Mouse (Mus musculus) splenic B cell, adult 2 months (primary cell): Measurements from ENCODE around the gene Pip4k2b.
A peak's percentile ranks its signal among the peaks of the same experiment; 100 is the strongest.
"Not testable (repeated sequence)": the region's sequence is repeated elsewhere in the genome, so short reads cannot be mapped to it uniquely, and the experiment has no call there.

Source experiments
- DNase-seq: peaks from one replicate; pipeline ENCODE4 v3.0.0-alpha.2; 2011; ENCODE audit warnings: low read depth, low spot score
- H3K27me3 ChIP-seq: 2 replicates; pipeline ENCODE4 v1.6.1; 2012; ENCODE audit warnings: mild to moderate bottlenecking, low read length, moderate library complexity, mixed read lengths; ENCODE audit not compliant: control insufficient read depth, poor library complexity, insufficient read depth, severe bottlenecking
- H3K36me3 ChIP-seq: 2 replicates; pipeline ENCODE4 v1.6.1; 2012; ENCODE audit warnings: mild to moderate bottlenecking, low read length, moderate library complexity, mixed read lengths; ENCODE audit not compliant: control insufficient read depth, poor library complexity, insufficient read depth, severe bottlenecking

Gene Pip4k2b

DNA sequence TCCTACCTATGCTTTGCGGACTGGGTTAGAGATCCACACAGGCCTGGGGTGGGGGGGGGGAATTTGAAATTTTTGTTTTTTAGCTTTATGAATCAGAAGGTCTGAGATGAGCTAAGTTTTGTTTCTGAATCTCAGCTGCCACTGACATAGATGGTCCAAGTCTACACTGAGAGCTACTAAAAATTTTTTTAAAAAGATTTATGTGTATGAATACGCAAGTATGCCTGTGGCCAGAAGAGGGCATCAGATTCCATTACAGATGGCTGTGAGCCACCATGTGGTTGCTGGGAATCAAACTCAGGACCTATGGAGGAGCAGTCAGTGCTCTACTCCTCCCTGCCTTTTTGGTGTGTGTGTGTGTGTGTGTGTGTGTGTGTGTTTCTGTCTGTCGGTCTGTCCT is 30.1 kb downstream of the Pip4k2b start:
- Histone ChIP-seq H3K27me3 (no peaks in the 10 kb centered on the region), H3K36me3 (peaks cover 4% of the 10 kb centered on the region; the same call in 1 of the 2 replicates)
- no peak for DNase-seq

DNA sequence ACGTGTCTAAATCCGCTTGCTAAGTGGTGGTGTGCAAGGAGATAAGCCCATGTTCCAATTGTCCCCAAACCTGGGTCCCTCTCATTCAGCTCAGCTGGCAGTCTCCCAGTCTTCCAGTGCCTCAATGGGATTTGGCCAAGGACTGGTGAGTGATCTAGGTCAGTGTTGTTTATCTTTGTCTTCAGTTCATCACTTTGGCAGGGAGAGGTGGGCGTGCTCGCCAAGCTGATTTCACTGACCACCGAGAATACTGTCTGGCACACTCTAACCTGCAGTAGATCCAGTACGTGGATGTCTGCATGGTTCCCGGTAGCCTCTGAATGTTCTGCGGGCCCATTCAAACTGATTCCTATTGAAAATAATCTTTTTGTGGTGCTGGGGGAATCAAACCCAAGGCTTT is 30.6 kb downstream of the Pip4k2b start:
- no peak for DNase-seq
- H3K36me3 ChIP-seq: peaks cover 5% of the 10 kb centered on the region; the same call in 1 of the 2 replicates
- no peaks in the 10 kb centered on the region for H3K27me3 ChIP-seq

DNA sequence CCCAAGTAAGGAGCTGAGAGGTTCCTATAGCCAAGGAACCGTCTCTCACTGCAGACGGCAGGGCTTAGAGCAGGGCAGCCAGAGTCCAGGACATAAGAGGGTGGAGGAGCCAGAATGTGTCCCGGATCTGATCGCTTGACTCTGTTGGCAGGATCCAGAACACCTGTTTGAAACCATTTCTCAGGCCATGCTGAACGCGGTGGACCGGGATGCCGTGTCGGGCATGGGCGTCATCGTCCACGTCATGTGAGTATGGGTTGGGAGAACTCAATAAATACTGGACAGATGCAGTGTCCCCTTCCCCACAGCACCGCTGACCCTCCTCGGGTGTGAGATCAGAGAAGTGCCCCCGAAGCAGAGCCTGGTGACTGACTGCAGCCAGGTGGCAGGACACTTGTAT is 32.2 kb downstream of the Pip4k2b start:
- H3K36me3 ChIP-seq: peaks cover 9% of the 10 kb centered on the region
- no peaks in the 10 kb centered on the region for H3K27me3 ChIP-seq
- DNase-seq: no peak

DNA sequence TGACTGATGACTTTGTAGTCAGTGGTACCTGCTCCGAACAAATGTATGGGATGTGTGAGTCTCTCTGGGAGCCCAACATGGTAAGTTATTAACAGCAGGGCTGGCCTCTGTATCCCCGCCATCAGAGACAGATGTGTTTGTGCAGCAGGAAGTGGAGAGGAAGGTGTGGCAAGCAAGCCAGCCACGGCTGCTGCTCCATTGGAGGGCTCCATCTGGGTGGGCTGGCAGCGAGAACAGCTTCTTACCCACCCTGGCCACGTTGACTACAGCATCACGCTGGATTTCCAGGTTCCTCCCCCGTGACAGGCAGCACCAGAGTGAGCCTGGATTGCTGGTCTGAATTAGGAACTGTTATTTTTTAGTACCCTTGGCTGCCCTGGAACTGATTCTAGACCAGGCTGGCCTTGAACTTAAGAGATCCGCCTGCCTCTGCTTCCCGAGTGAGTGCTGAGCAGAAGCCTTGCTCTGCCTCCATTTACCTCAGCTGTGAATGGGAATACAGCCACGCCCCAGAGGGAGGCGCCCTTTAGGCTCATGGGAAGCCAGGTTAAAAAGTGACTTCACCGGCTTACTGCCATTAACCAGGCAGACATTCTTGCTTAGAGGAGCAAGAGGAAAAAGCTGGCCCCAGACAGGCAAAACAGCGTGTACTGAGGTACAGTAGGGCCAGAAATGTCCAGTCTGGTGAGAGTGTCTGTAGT is 33.2 kb downstream of the Pip4k2b start:
- peaks cover 10% of the 10 kb centered on the region for H3K36me3 ChIP-seq
- no peaks in the 10 kb centered on the region for H3K27me3 ChIP-seq
- no peak for DNase-seq

DNA sequence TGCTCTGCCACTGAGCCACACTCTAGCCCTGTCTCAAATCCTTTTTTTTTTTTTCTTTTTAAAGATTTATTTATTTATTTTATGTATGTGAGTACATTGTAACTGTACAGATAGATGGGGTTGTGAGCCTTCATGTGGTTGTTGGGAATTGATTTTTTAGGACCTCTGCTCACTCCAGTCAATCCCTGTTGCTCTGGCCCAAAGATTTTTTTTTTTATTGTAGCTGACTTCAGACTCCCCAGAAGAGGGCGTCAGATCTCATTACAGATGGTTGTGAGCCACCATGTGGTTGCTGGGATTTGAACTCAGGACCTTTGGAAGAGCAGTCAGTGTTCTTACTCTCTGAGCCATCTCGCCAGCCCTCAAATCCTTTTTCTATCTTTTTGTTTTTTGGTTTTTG is 34.4 kb downstream of the Pip4k2b start:
- DNase-seq, H3K27me3 ChIP-seq: not testable (repeated sequence)
- H3K36me3 ChIP-seq: peaks cover 12% of the 10 kb centered on the region

- Histone ChIP-seq H3K27me3 (0 out of 2 replicates have a peak, but pooled peaks cover 2% of the 10 kb centered on the region), H3K36me3 (peaks cover 5% of the 10 kb centered on the region)
- DNase-seq: peak; percentile 100
These were observed 41.3 kb downstream of the Pip4k2b start, which contains the start of gene Psmb3 for GRCm38 (mm10) chr11:97703039-97703826. Gene Psmb3, plus strand, starts transcription at chr11:97703399.

GRCm38 (mm10) chr11:97702393-97702745 is 42.1 kb downstream of the Pip4k2b start:
- DNase-seq: peak; percentile 95
- Histone ChIP-seq H3K27me3 (0 out of 2 replicates have a peak, but pooled peaks cover 2% of the 10 kb centered on the region), H3K36me3 (peaks cover 3% of the 10 kb centered on the region; the same call in 1 of the 2 replicates)

- peak; percentile 24 for DNase-seq
- Histone ChIP-seq H3K36me3 (peaks cover 2% of the 10 kb centered on the region; the same call in 1 of the 2 replicates), H3K27me3 (0 out of 2 replicates have a peak, but pooled peaks cover 2% of the 10 kb centered on the region)
These were observed 42.7 kb downstream of the Pip4k2b start for GRCm38 (mm10) chr11:97701581-97702392.

GRCm38 (mm10) chr11:97700746-97701580 is 43.5 kb downstream of the Pip4k2b start:
- DNase-seq: peak; percentile 18
- H3K27me3 ChIP-seq: 0 out of 2 replicates have a peak, but pooled peaks cover 2% of the 10 kb centered on the region
- H3K36me3 ChIP-seq: peaks cover under 1% of the 10 kb centered on the region; the same call in 1 of the 2 replicates

DNA sequence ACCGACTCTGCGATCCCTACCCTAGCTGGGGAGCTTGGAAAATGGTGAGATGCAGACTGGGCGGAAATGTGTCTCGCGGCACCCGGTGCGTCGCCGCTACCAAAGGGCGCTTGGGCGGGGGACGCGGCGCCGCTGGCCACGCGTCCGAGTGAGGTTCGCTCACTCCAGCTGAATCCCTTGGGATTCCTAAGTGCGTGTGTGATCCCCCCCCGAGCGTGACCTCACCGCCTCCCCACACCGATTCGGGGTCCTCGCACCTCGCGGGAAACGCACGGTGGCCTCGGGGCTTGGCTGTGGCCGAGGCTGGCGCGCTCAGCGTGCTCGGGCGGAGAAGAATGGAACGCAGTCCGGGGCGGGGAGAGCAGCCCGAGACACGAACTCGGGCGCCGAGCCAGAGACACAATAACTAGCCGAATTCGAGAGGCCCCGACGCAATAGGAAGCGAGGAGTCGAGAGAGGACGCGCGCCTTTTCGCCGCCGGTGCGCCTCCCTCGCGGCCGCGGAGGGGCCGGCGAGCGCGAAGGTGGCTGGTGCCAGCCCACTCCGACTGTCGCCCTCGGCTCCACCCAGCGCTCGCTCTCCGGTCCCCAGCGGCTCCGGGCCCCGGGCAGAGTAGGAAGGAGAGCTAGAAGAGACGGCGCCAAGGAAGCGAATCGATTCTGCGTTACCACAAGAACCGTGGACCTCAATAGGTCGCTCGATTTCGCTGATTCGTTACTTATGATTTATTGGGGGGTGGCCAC is 44.3 kb downstream of the Pip4k2b start, which contains the start of gene Pcgf2:
Gene Pcgf2, minus strand, starts transcription at position 495 of the 743 bp plus-strand sequence.
- DNase-seq: peak; percentile 62
- no peaks in the 10 kb centered on the region for H3K36me3 ChIP-seq
- 0 out of 2 replicates have a peak, but pooled peaks cover 2% of the 10 kb centered on the region for H3K27me3 ChIP-seq

GRCm38 (mm10) chr11:97699626-97700002 is 44.9 kb downstream of the Pip4k2b start:
- H3K36me3 ChIP-seq: no peaks in the 10 kb centered on the region
- no peak for DNase-seq
- 0 out of 2 replicates have a peak, but pooled peaks cover 2% of the 10 kb centered on the region for H3K27me3 ChIP-seq

GRCm38 (mm10) chr11:97698741-97699611 is 45.5 kb downstream of the Pip4k2b start:
- H3K36me3 ChIP-seq: no peaks in the 10 kb centered on the region
- peak; percentile 32 for DNase-seq
- H3K27me3 ChIP-seq: 0 out of 2 replicates have a peak, but pooled peaks cover 2% of the 10 kb centered on the region
